Mouse (Mus musculus): Measurements from ENCODE around the gene Tdp2.

GRCm38 (mm10) chr13:24814616-24815015 is 16.9 kb upstream of the Tdp2 start:
- TF ChIP-seq POLR2A (IDR thresholded peaks at IDR 0.05; ENCODE audit: borderline replicate concordance, extremely low read depth, low read depth, low read length): no peak
- TF ChIP-seq CTCF (IDR thresholded peaks at IDR 0.05; ENCODE audit: insufficient read depth, low read length): no peak
